Mouse (Mus musculus): ENCODE measurements around the gene Naa50.

Gene Naa50

DNA sequence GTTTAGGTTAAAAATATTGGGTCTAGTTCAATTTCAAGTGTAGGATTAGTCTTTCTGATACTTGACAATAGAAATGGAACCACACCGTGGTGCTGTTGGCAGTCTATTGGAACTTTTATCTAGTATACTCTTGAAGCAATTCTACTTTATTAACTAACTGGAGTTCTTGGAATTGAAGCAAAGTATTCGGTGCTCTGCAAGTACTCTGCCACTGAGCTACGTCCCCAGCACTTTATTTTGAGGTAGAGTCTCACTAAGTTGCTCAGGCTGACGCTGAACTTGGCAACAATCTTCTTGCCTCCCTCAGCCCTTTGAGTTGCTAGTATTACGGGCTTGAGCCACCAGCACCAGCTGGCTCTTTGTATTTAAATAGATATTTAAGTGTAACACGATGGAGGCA lies 1.9 kb downstream of the Naa50 start:
- no peak for DNase-seq

DNA sequence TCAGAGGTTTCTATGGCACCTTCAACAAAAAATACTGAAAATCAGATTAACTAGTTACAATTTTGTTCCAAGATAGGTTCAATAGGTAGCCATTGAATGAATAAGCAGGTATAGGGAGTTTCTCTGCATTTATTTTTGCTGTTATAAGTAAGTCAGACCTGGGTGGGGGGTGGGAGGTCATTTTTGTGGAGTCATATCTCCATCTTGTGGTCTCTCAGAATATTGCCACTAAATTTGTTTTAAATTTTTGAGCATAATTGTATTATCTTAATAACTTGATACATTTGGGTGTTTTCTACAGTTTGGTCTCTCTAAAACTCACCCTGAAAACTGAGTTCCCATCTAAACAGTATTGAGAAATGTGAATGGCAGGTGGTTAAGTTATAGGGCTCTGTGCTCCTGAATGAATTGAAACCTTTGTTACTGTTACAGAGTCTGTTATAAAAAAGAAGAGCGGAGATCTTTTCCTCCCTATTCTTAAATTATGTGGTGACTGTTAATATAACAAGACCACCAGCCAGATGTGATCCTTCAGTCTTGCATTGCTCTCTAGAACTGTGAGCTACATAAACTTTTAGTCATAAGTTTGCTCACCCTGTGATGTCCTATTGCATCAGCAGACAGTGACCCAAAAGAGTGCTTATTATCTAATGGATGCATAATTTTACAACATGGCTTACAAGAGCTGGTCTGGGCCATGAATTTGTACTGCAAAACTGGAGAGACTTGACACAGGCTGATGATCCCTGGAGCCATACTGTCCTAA lies 9.6 kb downstream of the Naa50 start:
- no peak for DNase-seq

DNA sequence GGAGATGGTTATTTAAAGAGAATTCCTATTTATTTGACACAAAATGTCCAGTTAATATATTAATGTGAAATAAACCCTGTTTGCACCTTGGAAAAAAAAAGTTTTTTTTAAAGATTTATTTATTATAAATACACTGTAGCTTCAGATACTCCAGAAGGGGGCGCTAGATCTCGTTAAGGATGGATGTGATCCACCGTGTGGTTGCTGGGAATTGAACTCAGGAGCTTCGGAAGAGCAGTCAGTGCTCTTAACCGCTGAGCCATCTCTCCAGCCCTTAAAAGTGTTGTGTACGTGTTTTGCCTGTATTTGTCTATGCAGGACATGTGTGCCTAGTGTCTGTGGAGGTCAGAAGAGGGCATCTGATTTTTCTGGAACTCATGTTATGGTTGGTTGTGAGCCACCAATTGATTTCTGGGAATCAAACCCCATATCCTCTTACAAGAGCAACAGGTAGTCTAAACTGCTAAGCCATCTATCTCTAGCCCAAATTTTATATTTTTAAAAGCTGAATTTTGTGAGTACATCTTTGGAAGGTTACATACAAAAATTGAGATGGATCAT lies 14.9 kb downstream of the Naa50 start:
- no peak for DNase-seq

DNA sequence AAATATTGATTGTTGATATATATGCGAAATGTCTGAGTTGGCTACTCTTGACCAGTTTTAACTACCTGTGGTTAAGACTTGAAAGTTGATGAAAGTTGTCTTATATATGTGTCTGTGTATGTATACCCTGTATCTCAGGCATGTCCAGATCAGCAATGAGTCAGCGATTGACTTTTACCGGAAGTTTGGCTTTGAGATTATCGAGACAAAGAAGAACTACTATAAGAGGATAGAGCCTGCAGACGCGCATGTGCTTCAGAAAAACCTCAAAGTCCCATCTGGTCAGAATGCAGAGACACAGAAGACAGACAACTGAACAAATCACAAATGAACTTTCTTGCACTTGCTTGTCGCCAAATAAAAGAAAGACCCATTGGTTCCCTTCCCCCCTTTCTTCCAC lies 19.7 kb downstream of the Naa50 start:
- DNase-seq: no peak

DNA sequence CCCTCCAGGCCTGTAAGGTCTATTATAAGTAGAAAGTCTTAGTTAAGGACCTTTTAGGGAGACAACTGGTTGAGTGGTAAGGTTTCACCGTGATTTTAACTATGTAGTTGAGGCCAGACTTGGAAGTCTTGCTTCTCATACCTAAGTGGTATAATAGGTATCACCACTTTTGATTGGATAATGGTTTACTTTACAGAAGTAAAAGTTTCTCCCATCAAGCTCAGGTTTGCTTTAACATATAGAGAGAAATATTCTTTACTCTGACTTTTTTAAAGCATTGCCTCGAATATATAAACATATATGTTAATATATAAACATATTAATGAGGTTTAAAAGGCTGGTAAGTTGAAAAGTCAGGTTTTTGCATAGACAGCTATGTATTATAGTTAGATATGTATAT lies 24.2 kb downstream of the Naa50 start:
- no peak for DNase-seq

DNA sequence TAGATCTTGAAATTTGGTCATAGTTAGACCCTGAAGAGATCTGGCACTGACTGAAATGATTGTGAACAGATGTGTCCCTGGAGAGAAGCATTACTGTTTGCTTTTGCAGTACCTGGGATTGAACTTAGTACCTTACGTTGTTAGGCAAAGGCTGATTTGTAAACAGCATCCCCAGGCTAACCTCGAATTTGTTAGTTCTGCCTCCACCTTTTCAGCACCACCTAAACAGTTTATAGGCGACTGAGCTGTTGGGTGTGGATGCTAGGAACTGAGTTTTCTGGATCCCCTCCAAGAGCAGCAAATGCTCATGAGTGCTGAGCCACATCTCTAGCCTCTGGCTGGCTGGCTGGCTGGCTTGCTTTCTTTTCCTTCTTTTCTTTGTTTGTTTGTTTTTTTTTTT lies 25.6 kb downstream of the Naa50 start:
- no peak for DNase-seq

DNA sequence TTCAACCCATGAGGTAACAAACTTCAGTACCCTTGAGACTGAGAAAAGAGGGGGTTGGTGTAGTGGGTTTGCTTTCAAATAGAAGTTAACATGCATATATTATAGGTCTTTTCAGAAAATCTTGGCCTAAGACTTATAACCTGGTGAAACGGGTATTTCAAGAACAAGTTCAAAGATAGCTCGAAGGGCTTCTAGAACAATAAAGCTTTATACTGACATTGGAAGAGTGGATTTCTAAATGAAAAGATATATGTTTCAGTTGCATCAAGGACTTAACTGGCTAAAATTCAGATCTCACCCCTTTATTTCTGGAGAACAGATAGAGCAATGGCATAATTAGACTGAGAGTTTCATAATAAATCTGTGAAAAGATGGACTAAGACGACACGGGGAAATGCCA lies 29.4 kb downstream of the Naa50 start:
- no peak for DNase-seq

DNA sequence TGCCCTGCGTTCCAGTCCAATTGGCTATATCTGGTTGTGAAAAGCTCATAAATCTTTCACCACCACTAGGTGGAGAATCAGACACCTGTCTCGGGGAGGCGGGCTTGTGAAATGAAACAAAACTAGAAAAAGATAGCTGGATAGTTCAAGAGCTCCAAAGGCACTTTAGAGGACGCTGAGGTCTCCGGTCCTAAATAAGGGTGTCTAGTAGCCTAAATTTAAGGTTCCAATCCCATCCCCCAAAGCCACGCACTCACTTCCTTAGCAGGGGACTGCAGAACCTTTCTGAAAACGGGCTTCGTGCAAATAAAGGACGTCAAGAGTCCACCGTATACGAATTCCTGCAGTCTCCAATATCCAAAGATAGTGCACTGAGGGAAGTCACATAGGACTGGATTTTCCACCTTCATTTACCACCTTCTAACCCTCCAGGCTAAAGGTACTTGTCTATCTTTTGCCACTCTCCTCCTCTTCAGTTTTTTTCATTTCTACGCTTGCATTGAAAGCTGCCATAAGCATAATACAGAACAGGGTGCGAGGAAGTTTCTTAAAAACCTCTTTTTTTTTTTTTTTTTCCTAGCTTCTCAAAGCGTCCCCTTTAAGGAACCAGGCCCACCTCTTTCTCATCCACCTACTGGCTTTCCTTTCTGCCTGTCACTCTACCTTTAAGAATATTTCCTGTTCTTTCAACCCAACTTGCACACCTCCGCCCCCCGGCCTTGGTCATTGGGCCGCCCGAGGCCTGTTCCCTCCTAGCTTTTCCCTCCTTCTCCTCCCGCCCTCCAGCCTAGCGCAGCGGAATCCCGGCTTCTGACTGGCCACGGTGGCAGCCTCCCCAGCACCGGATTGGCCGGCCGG lies 32.9 kb downstream of the Naa50 start:
- DNase-seq: peak; percentile 97

DNA sequence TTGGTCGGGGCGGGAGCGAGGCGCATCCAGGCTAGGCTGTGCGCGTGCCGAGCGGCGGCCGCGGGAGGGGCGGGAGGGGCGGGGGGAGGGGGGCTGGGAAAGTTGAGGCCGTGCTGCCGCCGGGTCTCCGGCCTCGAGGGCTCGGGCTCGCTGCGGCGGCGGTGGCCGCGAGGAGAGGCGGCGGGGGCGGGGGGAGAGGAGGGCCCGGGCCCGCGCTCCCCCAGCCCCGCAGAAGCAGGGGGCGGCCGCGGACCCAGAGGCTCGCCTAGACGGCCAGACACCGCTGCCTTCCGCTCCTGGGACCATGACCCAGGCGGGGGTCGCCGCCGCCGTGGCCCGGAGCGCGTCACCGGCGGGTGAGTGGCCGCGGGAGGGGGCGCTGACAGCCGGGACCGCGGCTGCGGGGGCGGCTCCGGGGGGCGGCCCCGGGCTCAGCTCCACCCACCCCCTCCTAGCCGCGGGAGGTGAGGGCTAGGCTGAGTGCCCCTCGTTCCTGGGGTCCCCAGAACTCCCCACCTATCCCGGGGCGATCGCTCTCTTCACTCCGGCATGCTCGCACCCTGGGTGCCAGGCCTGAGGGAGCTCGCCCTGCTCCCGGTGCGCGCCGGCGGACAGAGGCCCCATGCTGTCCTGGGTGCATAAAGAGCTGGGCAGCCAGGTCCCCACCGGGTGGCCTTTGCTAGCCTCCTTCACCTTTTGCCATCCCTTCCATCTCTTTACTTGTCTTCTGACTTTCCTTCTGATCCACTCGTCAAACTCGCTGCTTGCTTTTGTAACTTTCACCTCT lies 33.7 kb downstream of the Naa50 start, which contains the start of gene Usf3:
Usf3 (plus strand) TSS at position 92 of the 787 bp plus-strand sequence.
- peak; percentile 61 for DNase-seq

DNA sequence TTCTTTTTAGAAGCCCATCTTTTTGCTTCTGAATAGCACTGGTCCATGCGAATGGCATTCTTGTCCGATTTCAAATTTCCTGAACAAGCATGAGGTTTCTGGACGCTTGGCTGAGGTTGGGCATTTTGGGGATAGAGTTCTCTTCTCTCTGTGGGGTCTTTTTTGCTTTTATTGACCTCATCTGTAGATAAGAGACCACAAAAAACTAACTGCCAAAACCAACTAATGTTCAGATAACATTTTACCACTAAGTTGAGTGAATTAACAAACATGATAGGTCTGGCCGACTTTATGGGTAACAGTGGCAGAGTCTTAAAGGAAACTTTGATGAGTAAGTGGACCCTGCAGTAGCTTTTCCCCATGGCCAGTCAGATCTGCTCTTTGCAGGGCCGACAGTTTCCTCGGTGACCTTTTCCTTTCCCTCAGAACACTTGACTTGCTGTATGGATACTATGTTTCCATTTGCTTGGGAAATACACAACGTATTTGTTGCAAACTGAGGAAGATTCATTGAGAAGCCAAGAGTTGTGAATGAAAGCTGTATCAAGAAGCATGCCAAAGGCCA lies 34.4 kb downstream of the Naa50 start:
- no peak for DNase-seq

DNA sequence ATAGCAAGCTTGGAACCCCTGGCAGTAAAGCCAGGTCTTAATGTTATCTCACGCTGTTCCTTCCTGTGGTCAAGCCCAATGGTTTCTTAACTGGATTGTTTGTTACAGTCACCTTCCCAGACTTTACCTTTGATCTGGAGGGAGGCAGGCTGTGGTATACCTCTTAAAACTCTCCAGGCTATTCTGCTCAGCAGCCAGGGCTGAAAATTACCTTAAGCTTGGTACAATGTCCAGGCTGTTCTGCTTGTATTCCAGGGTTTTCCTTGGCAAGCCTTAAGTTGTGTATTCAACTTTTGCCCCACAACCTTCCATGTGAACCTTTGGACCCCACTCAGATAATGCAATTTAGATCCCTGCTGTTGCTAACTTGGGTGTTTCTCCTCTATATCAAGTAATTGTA lies 35.4 kb downstream of the Naa50 start:
- DNase-seq: no peak

DNA sequence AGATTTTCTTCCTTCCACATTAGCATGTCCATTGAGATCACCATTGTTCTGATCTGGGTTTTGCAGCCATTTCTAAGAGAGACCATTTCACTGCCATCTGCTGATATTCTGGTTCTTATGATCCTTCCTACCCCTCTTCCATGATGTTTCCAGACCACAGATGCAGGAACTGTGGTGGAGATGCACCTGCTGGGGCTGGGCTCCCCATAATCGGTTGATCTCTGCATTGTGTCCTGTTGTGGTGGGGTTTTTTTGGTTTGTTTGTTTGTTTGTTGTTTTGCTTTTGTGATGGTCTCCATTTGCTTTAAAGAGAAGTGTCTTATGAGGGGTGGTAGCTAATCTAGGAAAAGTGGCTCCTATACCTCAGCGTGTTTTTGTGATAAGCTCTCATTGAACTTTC lies 36.9 kb downstream of the Naa50 start:
- no peak for DNase-seq

DNA sequence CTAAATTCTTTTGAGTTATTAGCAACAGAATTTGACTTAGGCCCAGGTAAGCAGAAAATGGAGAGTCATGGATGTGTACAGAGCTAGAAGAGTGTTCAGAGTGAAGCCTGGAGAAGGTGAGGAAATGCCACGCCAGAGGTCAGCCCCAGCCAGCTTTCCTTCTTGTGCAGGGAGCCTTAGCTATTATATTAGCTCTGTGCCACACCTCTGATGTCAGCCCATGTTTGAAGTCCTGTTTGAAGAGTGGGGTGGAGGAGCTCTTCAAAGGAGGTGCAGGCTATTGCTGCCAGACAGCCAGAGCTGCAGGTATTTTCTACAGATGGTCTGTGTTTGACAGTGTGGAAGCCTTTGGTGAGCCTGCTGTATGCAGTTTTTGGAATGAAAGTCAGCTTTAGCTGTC lies 38.9 kb downstream of the Naa50 start:
- no peak for DNase-seq

DNA sequence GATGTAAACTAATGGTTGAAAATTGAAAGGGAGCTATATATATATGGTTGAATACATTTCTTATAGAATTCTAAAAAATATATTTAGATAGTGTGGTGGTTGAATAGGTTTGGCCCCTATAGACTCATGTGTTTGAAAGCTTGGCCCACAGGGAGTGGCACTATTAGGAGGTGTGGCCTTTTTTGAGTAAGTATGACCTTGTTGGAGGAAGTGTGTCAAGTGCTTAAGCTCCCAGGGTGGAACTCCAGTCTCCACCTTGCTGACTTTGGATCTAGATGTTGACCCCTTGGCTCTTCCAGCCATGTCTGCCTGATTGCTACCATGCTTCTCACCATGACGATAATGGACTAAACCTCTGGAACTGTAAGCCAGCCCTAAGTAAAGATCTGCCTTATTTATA lies 43.0 kb downstream of the Naa50 start:
- no peak for DNase-seq

DNA sequence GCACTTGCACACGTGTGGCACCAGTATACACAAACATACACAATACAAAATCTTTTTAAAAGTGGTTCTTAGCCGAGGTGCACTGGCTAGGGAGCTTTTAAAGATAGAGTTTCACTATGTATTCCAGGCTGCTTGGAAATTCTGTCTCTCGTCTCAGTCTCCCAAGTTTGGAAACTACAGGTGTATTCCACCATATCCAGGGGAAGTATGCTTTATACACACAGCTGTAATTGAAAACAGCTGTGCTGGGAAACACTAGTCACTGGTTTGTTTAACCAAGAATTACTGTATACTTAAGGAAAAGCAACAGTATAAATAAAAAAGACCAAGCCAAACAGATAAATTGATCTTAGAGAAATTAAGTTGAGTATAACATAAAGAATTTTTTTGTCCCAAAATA lies 45.1 kb downstream of the Naa50 start:
- no peak for DNase-seq

DNA sequence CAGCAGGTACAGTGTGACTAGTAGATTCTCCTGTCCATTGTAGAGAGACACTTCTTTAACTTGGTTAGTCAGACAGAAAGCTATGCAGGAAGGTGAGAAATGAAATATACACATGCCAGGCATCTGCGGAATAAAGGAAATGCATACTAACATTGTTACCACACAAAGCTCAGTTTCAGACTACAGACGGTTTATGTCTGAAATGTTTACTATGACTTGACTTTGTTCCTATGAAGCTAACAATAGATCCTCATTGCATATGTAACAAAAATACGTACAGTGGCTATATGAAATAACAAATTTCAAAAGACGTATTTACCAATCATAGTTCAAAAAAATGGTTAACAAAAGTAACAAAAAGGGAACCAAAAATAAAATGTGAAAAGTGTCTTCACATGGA lies 47.5 kb downstream of the Naa50 start:
- DNase-seq: no peak

DNA sequence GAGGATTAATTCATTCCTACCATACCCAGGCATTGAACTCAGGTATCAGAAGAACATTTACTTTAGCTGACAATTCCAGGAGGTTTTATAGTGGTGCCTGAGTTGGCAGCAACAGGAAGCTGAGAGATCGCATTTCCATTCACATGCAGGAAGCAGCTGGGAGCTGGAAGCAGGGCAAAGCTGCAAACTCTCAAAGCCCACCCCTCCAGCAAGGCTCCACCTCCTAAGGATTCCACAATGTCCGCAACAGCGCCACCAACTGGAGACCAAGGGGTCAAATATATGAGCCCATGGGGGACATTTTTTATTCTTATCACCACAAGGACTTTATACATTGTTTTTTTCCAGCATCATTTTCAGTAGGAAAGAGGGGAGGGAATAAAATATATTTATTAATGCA lies 49.1 kb downstream of the Naa50 start:
- no peak for DNase-seq

DNA sequence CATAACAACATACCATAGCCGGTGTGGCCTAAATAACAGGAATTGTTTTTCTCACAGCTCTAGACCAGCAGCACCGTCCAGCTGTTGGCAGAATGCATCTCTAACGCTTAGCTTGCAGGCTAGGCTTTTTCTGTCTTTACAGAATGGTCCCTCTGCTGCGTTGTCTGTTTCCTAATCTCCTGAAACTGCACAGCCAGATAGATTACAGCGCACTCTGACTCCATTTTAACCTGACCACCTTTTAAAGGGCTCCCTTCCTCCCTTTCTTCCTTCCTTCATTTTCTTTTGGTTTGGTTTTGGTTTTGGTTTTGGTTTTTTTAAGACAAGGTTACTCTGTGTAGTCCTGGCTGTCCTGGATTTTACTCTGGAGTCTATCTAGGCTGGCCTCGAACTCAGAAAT lies 50.4 kb downstream of the Naa50 start:
- DNase-seq: no peak

DNA sequence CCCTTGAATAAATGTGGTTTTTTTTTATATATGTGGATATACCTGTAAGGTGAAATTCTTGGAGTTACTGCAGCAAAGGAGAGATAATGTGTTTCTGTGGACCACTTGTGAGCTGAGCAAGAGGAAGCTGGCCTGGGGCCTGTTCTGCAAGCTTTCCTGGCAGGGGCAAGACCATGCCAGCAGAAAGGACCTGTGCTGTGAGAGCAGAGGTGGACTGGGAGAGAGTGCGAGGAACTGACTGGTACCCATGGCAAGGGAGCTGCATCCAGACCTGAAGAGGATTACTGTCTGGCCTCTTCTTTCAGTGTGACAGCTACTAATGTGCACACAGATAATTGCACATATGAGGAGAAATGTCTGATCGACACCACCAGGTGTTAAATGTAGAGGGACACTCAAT lies 51.3 kb downstream of the Naa50 start:
- no peak for DNase-seq

DNA sequence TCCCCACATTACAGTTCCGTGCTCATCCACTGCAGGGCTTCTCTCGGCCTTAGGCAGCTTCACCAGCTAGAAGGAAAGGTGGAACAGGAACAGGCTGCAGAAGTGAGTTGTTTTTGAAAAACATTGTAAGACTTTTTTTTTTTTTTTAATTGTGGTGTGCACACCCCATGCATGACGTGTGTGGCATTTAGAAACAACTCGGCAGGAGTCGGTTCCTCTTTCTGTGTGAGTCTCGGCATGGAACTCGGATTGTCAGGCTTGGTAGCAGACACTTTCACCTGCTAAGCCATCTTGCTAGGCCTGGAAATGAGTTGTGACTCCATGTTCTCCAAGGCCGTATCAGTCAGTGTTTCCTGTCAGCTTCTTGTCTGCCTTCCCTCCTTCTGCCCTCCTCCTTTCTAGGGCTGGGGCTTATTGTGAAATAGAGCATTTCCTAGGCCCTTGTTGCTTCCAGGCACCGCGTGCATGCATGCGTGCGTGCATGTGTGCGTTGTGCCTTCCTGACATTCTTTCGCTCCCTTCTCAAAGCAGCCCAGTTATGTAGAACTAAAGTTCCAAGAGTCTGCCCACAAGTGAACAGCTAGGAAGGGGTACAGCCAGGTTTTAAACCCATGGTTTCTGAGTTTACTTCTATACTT lies 59.6 kb downstream of the Naa50 start:
- no peak for DNase-seq

DNA sequence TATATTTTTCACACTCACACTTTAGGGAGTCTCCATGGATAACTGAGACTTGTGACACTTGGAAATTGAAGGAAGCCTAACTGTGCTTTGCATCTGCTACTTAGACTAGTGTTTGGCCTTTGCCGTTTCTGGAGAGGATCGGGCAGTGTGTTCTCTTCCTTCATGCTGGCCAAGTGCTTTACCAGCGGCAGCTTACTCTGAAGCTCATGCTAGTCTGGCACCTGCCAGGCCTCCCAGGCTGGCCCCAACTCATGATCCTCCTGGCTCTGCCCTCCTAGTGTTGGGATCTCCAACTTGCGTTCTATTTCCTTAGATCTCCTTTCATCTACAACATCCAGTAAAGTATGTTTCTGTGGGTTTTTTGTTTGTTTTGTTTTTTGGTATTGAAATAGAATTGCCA lies 60.5 kb downstream of the Naa50 start:
- no peak for DNase-seq

DNA sequence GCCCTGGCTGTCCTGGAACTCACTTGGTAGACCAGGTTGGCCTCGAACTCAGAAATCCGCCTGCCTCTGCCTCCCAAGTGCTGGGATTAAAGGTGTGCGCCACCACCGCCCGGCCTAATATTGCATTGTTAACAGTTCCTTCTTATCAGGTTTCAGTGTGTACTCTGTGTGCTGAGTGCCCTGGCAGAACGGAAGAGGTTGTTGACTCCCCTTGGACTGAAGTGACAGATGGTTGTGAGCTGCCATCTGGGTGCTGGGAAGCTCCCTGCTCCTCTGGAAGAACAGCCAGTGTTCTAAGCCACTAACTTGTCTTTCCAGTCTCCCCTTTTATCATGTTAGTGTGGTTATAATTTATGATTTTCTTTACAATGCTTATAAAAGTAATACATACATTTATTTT lies 64.7 kb downstream of the Naa50 start:
- peak; percentile 66 for DNase-seq

All from cerebellum, adult 8-10 months (tissue).